Mouse (Mus musculus): Measurements from ENCODE around the gene Cage1. TPM values are rescaled to one million over a fixed set of nuclear protein-coding genes. Genes with fewer than 3 reads are reported as not detected.

Gene Cage1
- total RNA-seq, 4 experiments from 2014 or later, result 1.2 to 1.6 (median 1.3) TPM

DNA sequence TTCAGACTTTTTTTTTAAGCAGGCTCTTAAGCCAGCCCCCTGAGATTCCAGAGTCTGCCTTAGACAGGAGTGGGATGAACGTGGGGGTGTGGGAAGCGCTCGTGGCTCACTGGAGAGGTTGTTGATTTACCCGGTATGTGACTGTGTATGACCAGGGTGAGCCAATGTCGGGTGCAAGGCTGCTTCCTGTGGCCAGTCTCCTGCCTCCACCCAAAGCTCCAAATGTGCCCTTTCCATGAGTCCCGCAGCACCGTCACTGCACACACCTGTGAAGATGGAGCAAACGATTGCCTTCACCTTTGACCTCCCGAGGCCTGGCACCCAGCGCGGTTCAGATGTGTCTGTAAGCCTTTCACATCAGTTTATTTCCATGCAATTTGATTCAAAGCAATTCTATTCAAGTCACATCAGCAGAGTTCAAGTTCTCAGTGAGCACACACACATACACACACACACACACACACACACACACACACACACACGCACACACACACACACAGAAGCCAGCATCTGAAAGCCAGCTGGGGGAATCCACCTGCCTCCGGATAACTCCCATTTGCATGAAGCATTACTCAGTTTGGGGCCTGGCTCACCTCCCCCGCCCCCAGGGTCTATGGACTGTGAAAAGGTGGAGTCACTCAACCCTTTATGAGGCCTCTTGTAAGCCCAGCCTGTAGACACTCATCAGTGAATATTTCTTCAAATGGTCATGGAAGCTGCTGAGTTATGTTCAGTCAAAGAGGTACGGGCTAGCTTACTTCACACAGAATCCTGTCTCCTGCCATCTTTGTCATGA, 70.4 kb downstream of the Cage1 start:
- DNase-seq (ENCODE audit: low spot score in 2 of 2), result no peak

DNA sequence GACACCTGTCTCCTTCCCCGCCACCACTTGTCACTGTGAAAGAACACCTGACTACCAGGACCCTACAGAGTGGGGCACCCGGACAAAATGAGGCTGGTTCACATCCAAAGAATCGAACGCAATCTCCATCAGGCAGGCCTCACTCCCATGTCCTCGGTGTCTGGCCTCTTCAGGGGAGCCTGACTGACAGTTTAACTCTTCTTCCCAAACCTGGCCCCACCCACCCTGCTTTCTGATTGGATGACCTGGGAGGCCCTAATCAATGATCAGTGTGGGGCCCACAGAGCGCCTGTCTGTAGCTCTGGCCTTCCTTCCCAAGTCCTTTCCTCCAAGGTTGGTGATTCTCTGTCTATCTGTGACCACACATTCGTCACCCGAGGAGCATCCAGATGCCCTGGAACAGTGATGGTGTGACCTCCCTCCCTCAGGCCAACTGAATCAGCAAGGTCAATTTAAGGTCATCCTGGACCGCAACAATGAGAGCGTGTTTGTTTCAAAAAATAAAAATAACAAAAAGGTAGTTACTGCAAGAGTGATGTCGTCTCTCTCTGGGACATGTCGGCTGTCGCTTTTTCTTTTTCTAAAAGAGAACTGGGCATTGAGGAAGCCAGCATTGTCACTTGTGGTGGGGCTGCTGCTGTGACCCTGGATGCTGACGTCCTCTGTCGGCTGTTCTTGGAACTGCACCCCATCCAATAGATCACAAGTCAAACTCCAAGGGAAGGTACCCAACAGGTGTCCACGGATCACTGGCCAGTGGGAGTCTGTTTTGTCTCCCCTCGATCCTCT, 71.5 kb downstream of the Cage1 start:
- no peak for DNase-seq (ENCODE audit: low spot score in 2 of 2)

DNA sequence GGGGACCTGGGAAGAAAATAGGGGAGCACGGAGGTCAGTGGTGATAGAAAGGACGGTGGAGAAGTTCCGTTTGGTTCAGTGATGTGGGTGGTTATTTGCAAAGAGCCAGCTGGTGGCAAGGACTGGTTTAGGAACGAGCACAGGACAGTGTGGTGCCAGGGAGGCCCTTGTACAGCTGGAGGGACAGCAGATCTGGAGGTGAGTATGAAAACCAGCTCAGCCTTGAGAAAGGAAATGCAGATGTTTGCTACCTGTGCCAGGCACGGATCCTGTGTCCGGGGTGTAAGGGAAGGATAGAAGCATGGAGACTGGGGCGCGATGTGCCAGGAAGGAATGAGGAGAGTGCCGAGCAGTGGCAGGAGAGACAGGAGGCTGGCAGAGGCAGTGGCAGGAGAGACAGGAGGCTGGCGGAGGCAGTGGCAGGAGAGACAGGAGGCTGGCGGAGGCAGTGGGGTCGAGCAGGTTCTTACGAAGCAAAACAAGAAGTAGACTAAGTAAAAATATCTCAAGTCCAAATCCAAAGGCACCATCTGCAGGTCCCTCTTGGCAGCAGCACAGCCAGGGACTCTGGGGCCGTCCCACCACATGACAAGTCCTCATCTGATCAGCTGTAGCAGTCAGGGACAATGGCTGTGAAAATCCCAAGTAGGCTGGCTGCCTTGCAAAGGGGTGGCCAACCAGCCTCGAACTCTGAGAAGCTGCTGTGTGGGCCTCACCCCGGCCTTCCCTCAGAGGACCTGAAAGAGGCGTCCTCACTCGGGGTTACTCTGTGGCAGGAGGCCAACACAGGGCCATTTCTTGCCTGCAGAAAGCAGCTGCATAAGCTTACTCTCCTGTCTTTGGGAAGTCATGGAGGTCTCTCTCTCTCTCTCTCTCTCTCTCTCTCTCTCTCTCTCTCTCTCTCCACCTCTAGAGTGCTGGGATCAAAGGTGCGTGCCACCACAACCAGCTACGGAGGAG, 72.5 kb downstream of the Cage1 start:
- no peak for DNase-seq (ENCODE audit: low spot score in 2 of 2)

DNA sequence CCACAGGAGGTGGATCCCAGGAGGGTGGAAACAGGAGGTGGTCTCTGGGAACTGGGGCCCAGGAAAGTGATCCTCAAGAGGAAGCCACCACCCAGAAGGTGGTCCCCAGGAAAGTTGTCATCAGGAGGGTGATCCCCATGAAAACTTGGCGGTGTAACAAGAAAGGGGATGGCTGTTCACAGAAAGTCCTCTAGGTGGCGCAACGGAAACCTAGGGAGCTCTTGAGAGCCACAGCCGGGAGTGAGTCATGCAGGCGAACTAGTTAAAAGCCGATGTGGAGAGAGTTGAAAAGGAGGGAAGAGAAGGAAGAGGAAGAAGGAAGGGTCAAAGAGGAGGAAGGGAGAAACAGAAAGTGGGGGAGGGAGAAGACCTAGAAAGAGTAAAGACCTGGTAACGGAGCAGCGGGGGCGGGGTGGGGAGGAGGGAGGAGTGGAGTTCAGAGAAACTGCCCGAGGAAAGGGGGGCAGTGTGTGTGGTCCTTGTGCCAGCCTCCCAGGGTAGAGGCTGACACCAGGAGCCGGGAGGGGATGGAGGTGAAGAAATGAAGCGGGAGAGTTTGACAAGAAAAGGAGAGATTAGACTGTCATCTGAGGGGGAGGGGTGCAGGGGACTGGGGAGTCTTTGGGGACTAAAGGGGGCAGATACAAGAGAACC, 73.4 kb downstream of the Cage1 start:
- peak; percentile 59 to 69 for DNase-seq (ENCODE audit: low spot score in 2 of 2)

DNA sequence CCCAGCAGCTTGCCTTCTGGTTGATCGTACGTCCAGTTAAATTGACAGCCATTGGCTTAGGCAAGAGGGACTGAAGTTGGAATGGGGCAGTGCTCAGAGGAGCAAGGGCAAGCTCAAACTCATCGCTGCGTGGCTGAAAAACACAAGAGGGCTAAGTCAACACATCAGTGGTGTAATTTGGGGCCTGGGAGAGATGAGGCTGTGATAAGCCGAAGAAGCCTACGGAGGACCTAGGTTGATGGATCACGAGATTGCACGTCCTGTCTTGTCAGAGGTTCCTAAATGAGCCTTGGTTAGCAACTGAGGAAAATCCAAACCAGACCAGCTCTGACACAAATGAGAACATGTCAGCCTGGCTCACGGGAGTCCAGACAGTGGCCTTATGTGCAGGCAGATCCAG, 74.3 kb downstream of the Cage1 start:
- no peak for DNase-seq (ENCODE audit: low spot score in 2 of 2)

DNA sequence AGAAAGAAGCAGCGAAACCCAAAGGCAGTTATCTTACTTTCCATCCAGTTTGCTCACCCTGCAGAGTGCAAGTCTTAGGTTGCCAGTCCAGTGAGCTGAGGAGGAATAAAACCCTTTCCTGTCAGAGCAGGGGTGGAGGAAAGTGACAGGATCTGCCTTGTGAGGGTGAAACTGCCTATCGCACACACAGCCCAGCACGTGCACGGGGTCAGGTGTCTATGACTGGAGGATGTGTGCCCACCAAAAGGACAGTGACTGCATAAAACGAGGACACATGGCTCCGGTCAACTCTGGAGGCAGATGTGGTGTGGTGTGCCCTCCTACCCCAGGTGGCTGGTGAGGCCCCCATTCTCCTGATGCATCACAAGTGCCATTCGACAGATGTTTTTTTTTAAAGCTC, 76.9 kb downstream of the Cage1 start:
- DNase-seq (ENCODE audit: low spot score in 2 of 2), result no peak

DNA sequence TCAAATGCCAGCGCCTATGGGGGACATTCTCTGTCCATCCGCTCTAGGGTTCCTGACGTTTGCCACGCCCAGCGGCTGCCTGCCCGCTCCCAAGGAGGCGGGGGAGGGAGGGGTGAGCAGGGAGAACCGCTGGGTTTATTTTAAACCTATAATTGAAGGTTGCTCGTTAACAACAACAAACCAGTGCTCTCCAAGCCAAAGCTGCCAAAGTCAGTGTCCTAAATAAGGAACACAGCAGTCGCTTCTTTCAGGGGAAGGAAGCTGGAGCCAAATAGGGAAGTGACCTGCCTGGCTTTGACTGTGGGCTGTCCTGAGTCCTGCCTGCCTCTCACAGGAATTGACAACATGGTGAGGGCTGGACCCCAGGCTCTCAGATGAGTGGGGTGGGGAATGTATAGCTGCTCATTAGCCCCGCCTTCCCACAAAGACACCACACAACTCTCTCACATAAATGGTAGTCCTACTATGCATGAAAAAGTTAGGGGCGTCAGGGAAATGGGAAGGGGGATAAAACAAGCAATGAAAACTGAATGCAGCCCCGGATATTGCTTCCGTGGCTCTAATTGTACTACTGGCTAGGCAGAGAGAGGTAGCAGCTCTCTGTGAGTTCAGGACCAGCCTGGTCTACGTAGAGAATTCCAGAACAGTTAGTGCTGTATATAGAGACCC, 77.5 kb downstream of the Cage1 start:
- DNase-seq (ENCODE audit: low spot score in 2 of 2), result peak in 1 of 2 experiments; percentile 50

DNA sequence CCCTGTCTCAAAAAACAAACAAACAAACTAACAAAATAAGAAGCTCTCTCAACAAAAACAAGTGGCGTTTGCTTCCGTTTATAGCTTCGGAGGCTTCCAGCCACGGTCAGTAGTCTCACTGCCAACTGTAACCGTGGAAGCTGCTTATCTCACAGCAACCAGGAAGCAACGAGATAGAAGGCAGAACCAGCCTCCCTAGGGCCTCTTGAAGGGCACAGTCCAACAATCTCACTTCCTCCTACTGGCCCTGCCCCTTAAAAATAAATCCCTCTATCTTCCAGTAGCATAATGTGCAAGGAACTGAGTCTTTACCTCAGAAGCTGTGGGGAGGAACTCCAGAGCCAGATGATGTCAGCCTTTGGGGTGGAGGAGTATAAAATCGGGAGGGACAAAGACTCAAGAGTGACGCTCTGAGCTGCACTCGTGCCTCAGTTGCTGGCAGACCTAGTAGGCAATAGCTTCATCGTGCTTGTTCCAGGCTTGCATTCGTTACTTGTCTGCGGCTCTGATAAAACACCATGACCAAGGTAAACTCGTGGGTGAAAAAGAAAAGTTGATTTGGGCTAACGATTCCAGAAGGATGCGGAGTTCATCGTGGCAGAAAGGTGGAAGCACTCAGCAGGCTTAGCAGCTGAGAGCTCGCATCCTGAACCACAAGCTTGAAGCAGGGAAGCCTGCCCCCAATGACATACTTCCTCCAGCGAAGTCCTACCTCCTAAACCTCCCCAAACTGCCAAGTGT, 78.2 kb downstream of the Cage1 start:
- DNase-seq (ENCODE audit: low spot score in 2 of 2), result no peak

Small RNA genes within 50 kb of the gene (microRNA-seq; reads per million reads assigned to microRNA genes)
- not detected for gene Gm27387

Other genes with a start within 250 kb of the Cage1 start
- gene Ssr1, start 42.9 kb downstream of the Cage1 start, total RNA-seq (2022), result 10 to 100 TPM; 66.3 to 73.3 (median 69.5) TPM
- 10 to 100 TPM in 1 of 4 experiments, 1 to 10 TPM in 3; 5.2 to 10.7 (median 7.3) TPM for gene Riok1, start 74 bp downstream of the Cage1 start, total RNA-seq (2022)
- under 1 TPM; 0.15 to 0.40 (median 0.20) TPM for gene Dsp, start 114.2 kb upstream of the Cage1 start, total RNA-seq (2022)
- 10 to 100 TPM in 1 of 4 experiments, 1 to 10 TPM in 3; 5.3 to 11.3 (median 8.0) TPM for gene Snrnp48, start 167.9 kb upstream of the Cage1 start, total RNA-seq (2022)